Mouse (Mus musculus) macrophage (primary cell): Measurements from ENCODE around the gene Mfsd13b. TPM values are rescaled to one million over a fixed set of nuclear protein-coding genes. Genes with fewer than 3 reads are reported as not detected.
A peak's percentile ranks its signal among the peaks of the same experiment; 100 is the strongest.
"Not testable (repeated sequence)": the region's sequence is repeated elsewhere in the genome, so short reads cannot be mapped to it uniquely, and the experiment has no call there.

ENCODE experiments used
- H3K27ac ChIP-seq: fragments of 350-480 bp; formaldehyde crosslinking; 2 replicates; pipeline ENCODE4 v1.9.0; 2021
- H3K36me3 ChIP-seq: fragments of 350-480 bp; formaldehyde crosslinking; 2 replicates; pipeline ENCODE4 v1.9.0; 2021; ENCODE audit errors: inconsistent target
- H3K4me3 ChIP-seq: fragments of 350-480 bp; formaldehyde crosslinking; 2 replicates; pipeline ENCODE4 v1.9.0; 2021; ENCODE audit errors: inconsistent target
- H3K79me2 ChIP-seq: fragments of 350-480 bp; formaldehyde crosslinking; 2 replicates; pipeline ENCODE4 v1.9.0; 2021; ENCODE audit errors: inconsistent target
- WGBS: methylation state at CpG from one replicate; pipeline ENCODE4 v1.1.7; 2026; ENCODE audit warnings: inconsistent platforms; ENCODE audit not compliant: missing documents; 5-methylcytosine and 5-hydroxymethylcytosine counted together
- polyA plus RNA-seq: library from polyadenylated mRNA; stranded (reverse); fragments of 250-400 nt; gene quantifications from 3 replicates; pipeline ENCODE4 v1.2.4, GENCODE M21; 2018; ENCODE audit warnings: inconsistent platforms

Mfsd13b gene
- polyA plus RNA-seq, 1 experiment from 2014 or later, result 0.07 TPM

DNA sequence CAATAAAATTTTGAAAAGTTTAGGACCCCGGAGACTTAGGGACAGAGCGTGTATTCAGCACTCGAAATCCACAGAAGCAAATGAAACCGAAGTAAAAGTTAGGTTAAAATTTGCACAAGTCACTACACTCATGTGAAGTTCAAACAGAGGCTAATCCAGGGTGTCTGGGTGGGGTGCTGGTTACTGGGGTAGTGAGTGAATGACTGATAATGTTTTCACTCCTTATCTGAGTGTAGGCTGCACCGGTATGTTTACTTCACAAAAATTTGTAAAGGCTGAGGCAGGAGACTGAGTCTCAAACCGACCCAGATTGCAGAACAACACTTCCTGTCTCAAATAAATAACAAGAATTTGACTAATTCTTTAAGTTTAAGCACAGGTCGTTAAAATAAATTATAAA, 13.1 kb upstream of the Mfsd13b start:
- no peak overlapping the region for H3K27ac ChIP-seq
- no peak overlapping the region for H3K4me3 ChIP-seq
- H3K36me3 ChIP-seq, result no peaks in the 10 kb centered on the region
- WGBS, result 82% methylated on average over 7 of the region's 7 CpGs
- no peaks in the 10 kb centered on the region for H3K79me2 ChIP-seq

DNA sequence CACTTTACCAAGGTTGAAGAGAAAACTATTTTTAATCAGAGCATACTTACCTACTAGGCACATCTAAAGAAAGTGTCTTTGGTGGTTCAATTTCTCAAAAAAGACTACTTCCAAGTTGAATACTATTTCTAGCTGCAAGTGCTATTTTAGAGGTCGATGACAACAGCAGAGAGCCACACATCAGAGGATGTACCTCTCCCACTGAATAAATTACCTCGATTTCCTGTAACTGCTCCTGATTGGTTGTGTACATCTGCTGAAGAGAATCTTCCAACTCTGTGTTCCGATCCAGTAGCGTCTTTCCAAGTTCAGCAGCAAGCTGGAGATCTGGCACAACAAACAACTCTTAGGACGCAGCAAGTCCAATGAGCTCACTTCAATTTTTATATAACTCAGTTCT, 12.2 kb upstream of the Mfsd13b start:
- H3K4me3 ChIP-seq, result no peak overlapping the region
- H3K27ac ChIP-seq, result no peak overlapping the region
- no peaks in the 10 kb centered on the region for H3K36me3 ChIP-seq
- WGBS, result 87% methylated on average over 5 of the region's 5 CpGs
- H3K79me2 ChIP-seq, result peaks cover 6% of the 10 kb centered on the region; the same call in 1 of the 2 replicates

DNA sequence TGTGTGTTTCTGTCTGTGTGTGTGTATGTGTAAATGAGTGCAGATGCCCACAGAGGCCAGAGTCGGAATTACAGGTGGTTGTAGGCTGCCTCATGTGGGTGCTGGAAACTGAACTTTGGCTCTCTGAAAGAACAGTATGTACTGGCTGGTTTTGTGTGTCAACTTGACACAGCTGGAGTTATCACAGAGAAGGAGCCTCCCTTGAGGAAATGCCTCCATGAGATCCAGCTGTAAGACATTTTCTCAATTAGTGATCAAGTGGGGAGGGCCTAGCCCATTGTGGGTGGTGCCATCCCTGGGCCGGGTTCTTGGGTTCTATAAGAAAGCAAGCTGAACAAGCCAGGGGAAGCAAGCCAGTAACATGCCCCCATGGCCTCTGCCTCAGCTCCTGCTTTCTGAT, 9.8 kb upstream of the Mfsd13b start:
- WGBS, result 85% methylated on average over 2 of the region's 2 CpGs
- not testable (repeated sequence) for H3K4me3 ChIP-seq, H3K27ac ChIP-seq, H3K36me3 ChIP-seq
- H3K79me2 ChIP-seq, result peaks cover 21% of the 10 kb centered on the region

DNA sequence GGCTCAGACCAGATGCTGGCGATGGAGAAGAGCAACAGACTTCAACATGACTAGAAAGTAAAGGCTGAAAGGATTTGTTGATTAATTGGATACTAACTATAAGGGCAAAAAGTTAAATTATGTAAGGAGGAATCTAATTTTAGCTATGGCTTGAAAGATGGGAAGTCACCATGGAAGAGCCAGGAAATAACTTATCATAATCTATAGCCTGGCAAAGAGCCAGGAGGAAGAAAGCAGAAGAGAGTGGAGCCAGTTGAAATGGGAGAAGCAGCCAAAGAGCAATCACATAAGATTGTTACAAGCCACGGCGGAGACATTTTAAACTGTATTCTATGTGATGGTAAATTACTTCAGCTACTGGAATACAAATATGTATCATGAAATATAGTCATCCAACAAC, 8.3 kb upstream of the Mfsd13b start:
- peaks cover 32% of the 10 kb centered on the region for H3K79me2 ChIP-seq
- no peaks in the 10 kb centered on the region for H3K36me3 ChIP-seq
- H3K4me3 ChIP-seq, result no peak overlapping the region
- H3K27ac ChIP-seq, result no peak overlapping the region
- WGBS, result 82% methylated on average over 3 of the region's 3 CpGs

DNA sequence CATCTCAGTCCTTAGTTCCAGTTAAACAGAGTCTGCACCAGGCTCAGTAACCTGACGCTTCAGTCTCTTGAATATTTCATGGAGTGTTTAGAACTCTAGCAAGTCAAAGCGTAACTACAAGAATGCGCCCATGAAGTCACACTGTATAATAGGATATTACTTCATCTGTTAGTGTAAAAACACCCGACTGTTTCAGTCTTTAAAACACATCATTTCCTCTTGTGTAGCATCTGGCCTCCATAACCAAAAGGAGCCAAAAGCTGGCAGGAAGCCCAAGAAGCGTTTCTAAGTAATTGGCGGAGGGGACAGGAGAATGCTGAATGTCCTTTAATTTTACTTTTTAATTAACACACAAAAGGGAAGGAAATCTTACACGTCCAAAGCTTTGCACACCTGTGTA, 5.2 kb upstream of the Mfsd13b start:
- no peaks in the 10 kb centered on the region for H3K36me3 ChIP-seq
- H3K4me3 ChIP-seq, result no peak overlapping the region
- H3K27ac ChIP-seq, result no peak overlapping the region
- peaks cover 51% of the 10 kb centered on the region for H3K79me2 ChIP-seq
- 56% methylated on average over 7 of the region's 7 CpGs for WGBS

DNA sequence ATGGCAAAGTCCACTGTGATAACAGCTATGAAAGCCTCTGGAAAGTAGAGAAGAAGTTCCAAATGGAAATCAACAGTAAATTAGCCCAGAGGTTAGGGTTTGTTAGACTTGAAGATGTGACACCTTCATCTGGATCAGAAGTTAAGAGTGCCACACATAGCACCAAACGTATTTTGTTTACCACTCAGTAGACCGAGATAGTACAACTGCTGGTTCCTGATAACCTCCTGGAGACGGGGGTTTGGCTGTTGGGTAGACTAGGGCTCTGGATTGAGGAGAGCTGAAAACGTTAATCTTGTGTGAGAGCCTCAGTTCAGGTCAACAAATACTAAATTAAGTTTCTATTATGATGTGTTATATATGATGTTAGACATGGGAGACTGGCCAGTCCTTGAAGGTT, 2.3 kb upstream of the Mfsd13b start:
- H3K79me2 ChIP-seq, result peaks cover 45% of the 10 kb centered on the region
- H3K36me3 ChIP-seq, result no peaks in the 10 kb centered on the region
- 89% methylated on average over 4 of the region's 4 CpGs for WGBS
- no peak overlapping the region for H3K4me3 ChIP-seq
- H3K27ac ChIP-seq, result no peak overlapping the region

DNA sequence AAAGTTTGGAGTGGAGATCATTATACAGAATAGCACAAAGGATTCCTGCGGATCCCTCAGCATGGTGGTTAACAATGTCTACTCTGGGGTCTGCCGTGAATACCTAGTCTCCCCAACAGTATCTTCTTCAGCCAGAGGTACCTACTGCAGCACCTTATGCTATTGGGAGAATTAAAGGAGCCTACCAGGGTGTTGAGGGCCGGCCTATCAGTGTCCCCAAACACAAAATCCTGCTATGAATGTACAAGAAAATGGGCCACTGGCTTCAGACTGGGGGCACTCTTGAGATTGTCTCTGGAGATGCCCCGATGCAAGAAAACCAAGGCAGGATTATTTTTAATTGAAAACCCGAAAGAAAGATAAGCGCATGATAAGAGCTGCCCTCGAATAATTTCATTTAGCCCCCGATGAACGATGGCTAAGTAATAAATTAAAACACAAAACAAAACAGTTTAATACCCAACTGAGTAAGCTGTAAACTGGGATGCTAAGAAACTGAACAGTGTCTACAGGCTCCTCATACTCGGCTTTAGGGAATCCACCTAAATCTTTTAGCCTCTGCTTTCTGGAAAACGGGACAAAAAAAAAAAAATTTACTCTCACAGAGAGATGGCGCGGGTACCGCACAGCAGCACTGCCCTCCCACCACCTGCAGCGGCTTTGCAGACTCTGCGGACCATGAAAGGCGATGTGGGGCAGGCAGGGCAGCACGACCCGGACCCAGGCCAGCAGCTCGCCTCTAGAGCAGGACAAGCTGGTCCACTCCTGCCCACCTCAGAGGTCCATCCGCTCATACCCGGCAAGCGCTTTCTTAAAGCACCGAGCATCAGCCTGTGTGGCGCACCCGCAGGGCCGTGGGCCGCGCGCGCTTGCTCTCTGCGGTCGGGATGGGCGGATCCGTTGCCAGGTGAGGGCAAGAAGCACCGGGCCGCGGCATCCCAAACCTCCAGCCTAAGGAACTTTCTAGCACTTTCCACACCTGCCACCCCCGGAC, 1.1 kb upstream of the Mfsd13b start:
- whole genome bisulfite sequencing, result 15% methylated on average over 39 of the region's 39 CpGs
- H3K4me3 ChIP-seq, result peak overlapping the region; percentile 33
- peaks cover 35% of the 10 kb centered on the region for H3K79me2 ChIP-seq
- H3K27ac ChIP-seq, result no peak overlapping the region
- H3K36me3 ChIP-seq, result no peaks in the 10 kb centered on the region

DNA sequence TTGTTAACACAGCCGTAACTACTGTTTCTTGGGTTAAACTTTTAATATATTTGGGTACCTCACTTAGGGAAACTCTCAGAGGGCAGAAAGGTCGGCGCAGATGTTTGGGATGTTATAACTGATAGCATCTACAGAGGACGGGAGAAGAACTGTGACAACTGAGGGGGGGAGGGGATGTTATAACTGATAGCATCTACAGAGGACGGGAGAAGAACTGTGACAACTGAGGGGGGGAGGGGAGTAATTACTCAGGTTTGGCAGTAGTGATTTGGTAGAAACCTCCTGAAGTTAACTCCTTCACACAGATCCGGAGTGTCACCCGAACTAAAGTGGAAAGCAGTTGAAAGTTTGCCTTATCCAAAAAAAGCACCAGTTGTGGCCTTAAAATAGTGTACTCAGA, 659 bp downstream of the Mfsd13b start:
- H3K36me3 ChIP-seq, result no peaks in the 10 kb centered on the region
- peak overlapping the region; percentile 78 for H3K4me3 ChIP-seq
- H3K27ac ChIP-seq, result peak overlapping the region; percentile 79
- 24% methylated on average over 7 of the region's 7 CpGs for WGBS
- H3K79me2 ChIP-seq, result peaks cover 29% of the 10 kb centered on the region; the same call in 1 of the 2 replicates

DNA sequence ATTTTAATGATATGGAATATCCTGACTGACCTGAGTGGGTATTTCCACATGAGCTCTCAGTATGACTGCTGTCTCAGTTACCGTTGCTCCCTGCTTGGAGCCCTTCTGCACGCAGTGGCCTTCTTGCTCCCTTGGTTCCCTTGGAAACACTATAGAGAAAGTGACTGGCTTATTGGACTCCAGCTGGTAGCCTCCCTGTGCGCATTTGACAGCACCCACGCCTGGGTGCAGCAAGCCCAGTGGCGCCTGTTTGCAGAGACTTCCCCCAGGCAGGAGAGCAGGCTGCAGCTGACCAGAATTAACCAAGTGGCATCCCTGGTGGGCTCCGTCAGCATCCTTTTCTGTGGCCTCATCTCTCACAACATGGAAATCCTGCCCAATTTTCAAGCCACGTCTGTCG, 8.9 kb downstream of the Mfsd13b start:
- 98% methylated on average over 6 of the region's 8 CpGs for WGBS
- H3K79me2 ChIP-seq, result no peaks in the 10 kb centered on the region

DNA sequence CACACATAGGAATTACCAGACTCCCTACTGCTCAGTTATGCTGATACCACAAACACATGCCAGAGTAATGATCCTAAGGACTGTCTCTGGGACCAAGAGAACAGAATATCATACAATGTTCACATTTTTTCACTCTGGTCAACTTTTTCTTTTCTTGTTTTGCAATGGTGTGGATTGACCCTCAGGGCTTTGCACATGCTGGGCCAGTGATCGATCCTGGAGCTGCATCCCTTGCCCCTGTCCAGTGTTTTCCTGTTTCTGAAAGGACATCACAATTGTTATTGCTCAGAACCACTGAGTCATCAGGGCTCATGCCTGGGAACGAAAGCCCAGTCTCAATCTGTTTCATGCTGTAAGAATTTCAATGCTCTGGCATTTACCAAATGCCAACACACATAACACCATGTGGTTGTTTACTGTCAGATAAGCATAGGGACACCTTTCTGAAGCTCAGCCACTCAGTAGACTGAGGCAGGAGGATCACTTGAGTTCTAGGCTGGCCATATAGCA, 16.8 kb downstream of the Mfsd13b start:
- H3K27ac ChIP-seq, result no peak overlapping the region
- H3K79me2 ChIP-seq, result no peaks in the 10 kb centered on the region
- WGBS, result 77% methylated on average over 2 of the region's 2 CpGs
- no peak overlapping the region for H3K4me3 ChIP-seq
- no peaks in the 10 kb centered on the region for H3K36me3 ChIP-seq

More for the DNA sequence above, 8.9 kb downstream of the Mfsd13b start:
- no peaks in the 10 kb centered on the region for H3K36me3 ChIP-seq
- H3K27ac ChIP-seq, result no peak overlapping the region
- H3K4me3 ChIP-seq, result no peak overlapping the region

DNA sequence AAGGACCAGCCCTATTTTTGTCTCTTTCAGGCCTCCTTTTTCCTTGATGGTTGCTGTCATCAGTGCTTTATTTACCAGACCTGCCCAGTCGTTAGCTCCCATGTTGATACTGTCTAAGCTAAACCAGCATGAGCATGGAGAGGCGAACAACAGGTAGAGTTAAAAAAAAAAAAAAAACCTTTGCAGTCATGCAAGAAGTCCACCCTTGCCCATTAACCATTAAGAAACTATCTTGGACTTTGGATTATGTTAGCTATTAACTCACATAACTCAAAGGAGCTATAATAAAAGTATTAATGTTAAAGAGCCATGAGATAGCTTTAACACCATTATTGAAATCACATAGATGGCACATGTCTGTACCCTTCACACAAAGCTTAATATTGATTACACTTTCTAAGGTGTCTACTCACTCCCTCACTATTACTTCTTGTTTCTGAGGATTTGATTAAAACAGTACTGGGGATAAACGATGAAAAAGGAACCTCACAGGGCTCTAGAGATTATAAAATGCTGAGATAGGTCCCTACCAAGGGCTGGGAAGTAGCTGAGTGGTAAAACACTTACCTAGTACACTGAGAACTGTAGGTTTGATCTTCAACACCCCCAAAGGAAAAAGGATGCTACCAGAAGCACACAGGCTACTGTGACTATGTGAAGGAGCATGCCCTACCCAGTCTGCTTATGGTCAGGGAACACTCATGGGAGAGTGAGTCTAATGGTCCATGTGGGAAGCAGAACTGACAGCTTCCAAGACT, 17.9 kb downstream of the Mfsd13b start:
- WGBS, result 88% methylated on average over 3 of the region's 3 CpGs
- no peak overlapping the region for H3K27ac ChIP-seq

DNA sequence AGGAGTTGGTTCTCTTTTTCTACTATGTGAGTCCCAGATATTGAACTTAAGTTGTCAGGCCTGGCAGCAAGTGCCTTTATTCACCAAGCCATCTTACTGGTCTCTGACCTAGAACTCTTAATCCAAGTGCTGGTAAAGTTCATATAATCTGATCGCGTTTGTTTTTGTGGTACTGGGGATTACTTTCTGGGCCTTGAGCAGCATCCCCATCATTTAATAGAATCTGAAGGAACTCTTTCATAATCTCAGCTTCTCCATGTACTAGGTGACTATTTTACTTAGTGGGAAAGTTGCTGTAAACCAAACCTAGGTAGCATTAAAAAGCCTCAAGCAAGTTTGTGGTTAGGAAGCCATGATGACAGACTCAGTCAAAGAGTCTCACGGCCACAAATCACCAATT, 19.6 kb downstream of the Mfsd13b start:
- H3K36me3 ChIP-seq, result no peaks in the 10 kb centered on the region
- H3K4me3 ChIP-seq, result no peak overlapping the region
- no peaks in the 10 kb centered on the region for H3K79me2 ChIP-seq
- no peak overlapping the region for H3K27ac ChIP-seq
- 83% methylated on average over 3 of the region's 3 CpGs for WGBS

More for the DNA sequence above, 17.9 kb downstream of the Mfsd13b start:
- Histone ChIP-seq H3K79me2 (no peaks in the 10 kb centered on the region), H3K4me3 (no peak overlapping the region), H3K36me3 (no peaks in the 10 kb centered on the region)

DNA sequence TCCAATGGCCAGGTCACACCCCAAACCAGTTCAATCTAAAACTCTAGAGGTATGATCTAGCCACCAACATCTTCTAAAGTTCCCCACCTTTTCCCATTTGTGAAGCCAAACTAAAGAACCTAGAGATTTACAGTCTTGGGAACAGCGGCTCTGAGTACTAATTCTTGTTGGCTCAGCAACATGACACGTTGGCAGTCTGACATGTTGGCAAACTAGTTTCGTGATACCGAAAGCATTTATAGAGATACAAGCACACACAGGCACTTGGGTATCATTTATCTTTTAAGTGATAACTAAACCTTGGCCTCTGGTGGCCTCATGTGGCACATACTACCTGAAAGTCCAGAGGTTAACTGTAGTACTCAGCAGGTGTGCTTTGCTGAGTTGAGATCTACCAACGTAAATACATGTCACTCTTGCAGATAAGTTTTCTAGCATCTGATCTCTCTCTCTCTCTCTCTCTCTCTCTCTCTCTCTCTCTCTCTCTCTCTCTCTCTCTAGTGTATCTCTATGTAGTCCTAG, 20.2 kb downstream of the Mfsd13b start:
- Histone ChIP-seq H3K4me3 (no peak overlapping the region), H3K27ac (no peak overlapping the region), H3K36me3 (no peaks in the 10 kb centered on the region), H3K79me2 (no peaks in the 10 kb centered on the region)
- 94% methylated on average over 5 of the region's 5 CpGs for WGBS

DNA sequence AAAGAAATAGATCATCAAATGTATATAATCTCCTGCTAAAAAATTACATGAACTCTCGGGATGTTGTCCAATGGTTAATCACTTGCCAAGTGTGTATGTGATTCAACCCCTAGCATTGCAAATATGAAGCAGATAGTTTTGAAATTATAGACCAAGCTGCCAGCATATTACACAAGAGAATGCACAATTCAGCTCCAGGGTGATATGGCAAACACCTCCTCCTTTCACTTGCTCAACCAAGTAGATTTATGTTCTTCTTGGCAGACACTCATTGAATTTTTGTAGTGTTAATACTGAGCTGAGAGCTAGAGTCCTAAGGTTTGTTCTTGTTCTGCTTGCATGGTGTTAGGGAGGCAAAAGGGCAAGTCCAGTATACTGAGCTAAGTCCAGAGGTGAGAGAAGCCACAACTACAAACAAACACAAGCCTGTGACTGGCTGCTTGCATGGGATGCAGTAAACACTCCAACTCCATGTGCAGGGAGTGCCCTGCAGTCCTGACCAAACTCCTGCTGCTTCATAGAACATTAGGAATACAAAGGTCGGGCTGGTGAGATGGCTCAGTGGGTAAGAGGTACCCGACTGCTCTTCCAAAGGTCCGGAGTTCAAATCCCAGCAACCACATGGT, 21.6 kb downstream of the Mfsd13b start:
- H3K27ac ChIP-seq, result no peak overlapping the region
- no peaks in the 10 kb centered on the region for H3K79me2 ChIP-seq
- H3K36me3 ChIP-seq, result no peaks in the 10 kb centered on the region
- no peak overlapping the region for H3K4me3 ChIP-seq
- WGBS, result 70% methylated on average over 2 of the region's 4 CpGs
